Mouse (Mus musculus) lung, embryonic 14.5 days (tissue): ENCODE results near the gene Kcnq1. TPM values are rescaled to one million over a fixed set of nuclear protein-coding genes. Genes with fewer than 3 reads are reported as not detected.

ENCODE experiments used
- ATAC-seq: fragments of 200-750 bp; cut with Nextera tagmentation; 2 replicates; pipeline ENCODE4 v1.8.0; 2017; ENCODE audit warnings: mild to moderate bottlenecking, moderate TSS enrichment, moderate library complexity; ENCODE audit not compliant: insufficient read depth
- DNase-seq: peaks from one replicate; pipeline ENCODE4 v3.0.0-alpha.2; 2015
- H3K27ac ChIP-seq: fragments of 300-500 bp; sonication (generic); 2 replicates; pipeline ENCODE4 v1.5.1; 2014; ENCODE audit warnings: low read depth, mild to moderate bottlenecking, moderate library complexity
- H3K27me3 ChIP-seq: fragments of 300-500 bp; sonication (generic); 2 replicates; pipeline ENCODE4 v1.6.1; 2014; ENCODE audit warnings: low read length, control low read depth; ENCODE audit not compliant: insufficient read depth
- H3K36me3 ChIP-seq: fragments of 300-500 bp; sonication (generic); 2 replicates; pipeline ENCODE4 v1.6.1; 2014; ENCODE audit warnings: control low read depth; ENCODE audit not compliant: insufficient read depth
- H3K4me1 ChIP-seq: fragments of 300-500 bp; sonication (generic); 2 replicates; pipeline ENCODE4 v1.6.1; 2014; ENCODE audit warnings: antibody characterized with exemption, control low read depth; ENCODE audit not compliant: insufficient read depth
- H3K4me2 ChIP-seq: fragments of 300-500 bp; sonication (generic); 2 replicates; pipeline ENCODE4 v1.6.1; 2014; ENCODE audit warnings: mild to moderate bottlenecking
- H3K4me3 ChIP-seq: fragments of 300-500 bp; sonication (generic); 2 replicates; pipeline ENCODE4 v1.5.1; 2014; ENCODE audit warnings: low read depth, low read length
- H3K9ac ChIP-seq: fragments of 300-500 bp; sonication (generic); 2 replicates; pipeline ENCODE4 v1.6.1; 2014
- H3K9me3 ChIP-seq: fragments of 300-500 bp; sonication (generic); 2 replicates; pipeline ENCODE4 v1.6.1; 2016; ENCODE audit warnings: low read depth, low read length, control low read depth
- CTCF ChIP-seq: IDR thresholded peaks from 2 replicates; pipeline ENCODE4 v1.5.1; 2016; ENCODE audit warnings: antibody characterized with exemption, low read depth
- WGBS: fragments of 180-500 bp; shearing (Covaris S2); extraction: QIAGEN DNeasy Blood & Tissue Kit; methylation state at CpG from one replicate; pipeline ENCODE4 v1.1.7; 2014; 5-methylcytosine and 5-hydroxymethylcytosine counted together
- polyA plus RNA-seq: library from polyadenylated mRNA; unstranded; fragments of >200 nt; fragmentation: Nextera tagmentation; extraction: Ambion mirVana; gene quantifications from 2 replicates; pipeline ENCODE4 v1.2.1, GENCODE M21; 2014

Kcnq1 gene
- polyA plus RNA-seq, 1 experiment from 2014 or later, result 5.3 TPM

DNA sequence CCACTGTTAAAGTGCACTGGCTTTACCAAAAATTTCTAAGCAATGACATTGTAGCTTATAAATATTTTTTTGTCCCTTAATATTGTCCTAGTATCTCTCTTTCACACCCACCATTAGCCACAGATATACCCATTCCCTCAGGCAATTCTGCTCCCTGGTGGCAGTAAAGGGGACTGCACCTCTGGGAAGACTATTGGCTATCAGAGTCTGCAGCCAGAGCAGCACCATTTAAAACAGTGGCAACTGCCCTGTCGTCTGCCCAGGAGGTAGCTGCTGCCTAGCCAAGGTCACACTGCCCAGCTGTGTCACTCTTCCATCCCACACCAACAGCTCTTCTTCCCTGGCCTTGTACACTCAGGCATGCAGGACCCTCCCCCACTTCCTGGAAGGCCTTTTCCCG, 19.8 kb upstream of the Kcnq1 start:
- ATAC-seq, result peak; percentile 10; the same call in 1 of the 2 replicates
- Histone ChIP-seq H3K9ac (no peak overlapping the region), H3K4me2 (peak overlapping the region; percentile 40), H3K4me3 (peak overlapping the region; percentile 10; the same call in 1 of the 2 replicates), H3K36me3 (no peaks in the 10 kb centered on the region), H3K9me3 (no peaks in the 10 kb centered on the region), H3K27ac (peak overlapping the region; percentile 69; the same call in 1 of the 2 replicates), H3K4me1 (no peaks in the 10 kb centered on the region), H3K27me3 (no peaks in the 10 kb centered on the region)
- WGBS, result 44% methylated on average over 2 of the region's 2 CpGs
- peak; percentile 88 for DNase-seq
- peak; percentile 92 for TF ChIP-seq CTCF

DNA sequence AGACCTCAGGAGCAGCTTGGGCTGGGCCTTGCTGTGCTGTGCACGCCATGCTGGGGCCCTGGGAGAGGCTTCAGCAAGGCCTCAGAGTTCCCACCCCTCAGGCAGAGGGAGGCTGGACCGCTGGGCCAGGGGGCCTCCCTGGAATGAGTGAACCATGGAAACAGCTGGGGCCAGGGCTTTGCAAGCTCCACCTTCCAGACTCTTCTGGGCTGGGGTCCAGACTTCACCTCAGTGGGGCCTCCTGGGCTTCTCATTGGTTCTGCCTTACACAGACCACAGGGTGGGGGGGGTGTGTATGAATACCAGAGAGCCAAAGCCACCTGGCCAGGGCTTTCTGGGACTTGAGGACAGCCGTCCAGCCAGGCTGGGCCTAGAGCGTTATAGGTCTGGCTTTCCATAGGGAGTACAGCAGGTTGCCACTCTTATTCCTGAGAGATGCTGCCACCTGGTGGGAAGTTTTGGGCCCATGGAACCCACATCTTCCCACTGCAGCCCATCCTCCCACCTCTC, 19.0 kb upstream of the Kcnq1 start:
- Histone ChIP-seq H3K4me2 (peak overlapping the region; percentile 40), H3K36me3 (no peaks in the 10 kb centered on the region), H3K9me3 (no peaks in the 10 kb centered on the region), H3K4me3 (peak overlapping the region; percentile 10; the same call in 1 of the 2 replicates), H3K27ac (peak overlapping the region; percentile 69), H3K27me3 (no peaks in the 10 kb centered on the region), H3K4me1 (no peaks in the 10 kb centered on the region), H3K9ac (no peak overlapping the region)
- TF ChIP-seq CTCF, result peak; percentile 77
- ATAC-seq (peak; percentile 90), DNase-seq (peak; percentile 83)
- WGBS, result 30% methylated on average over 4 of the region's 4 CpGs

- DNase-seq (no peak), ATAC-seq (no peak)
- Histone ChIP-seq H3K9ac (no peak overlapping the region), H3K4me1 (no peaks in the 10 kb centered on the region), H3K9me3 (no peaks in the 10 kb centered on the region), H3K27me3 (no peaks in the 10 kb centered on the region), H3K4me2 (no peak overlapping the region), H3K4me3 (no peak overlapping the region), H3K27ac (no peak overlapping the region), H3K36me3 (no peaks in the 10 kb centered on the region)
- WGBS, result 60% methylated on average over 3 of the region's 3 CpGs
- no peak for TF ChIP-seq CTCF
Measured at GRCm38 (mm10) chr7:143093847-143094246, 12.3 kb upstream of the Kcnq1 start.

DNA sequence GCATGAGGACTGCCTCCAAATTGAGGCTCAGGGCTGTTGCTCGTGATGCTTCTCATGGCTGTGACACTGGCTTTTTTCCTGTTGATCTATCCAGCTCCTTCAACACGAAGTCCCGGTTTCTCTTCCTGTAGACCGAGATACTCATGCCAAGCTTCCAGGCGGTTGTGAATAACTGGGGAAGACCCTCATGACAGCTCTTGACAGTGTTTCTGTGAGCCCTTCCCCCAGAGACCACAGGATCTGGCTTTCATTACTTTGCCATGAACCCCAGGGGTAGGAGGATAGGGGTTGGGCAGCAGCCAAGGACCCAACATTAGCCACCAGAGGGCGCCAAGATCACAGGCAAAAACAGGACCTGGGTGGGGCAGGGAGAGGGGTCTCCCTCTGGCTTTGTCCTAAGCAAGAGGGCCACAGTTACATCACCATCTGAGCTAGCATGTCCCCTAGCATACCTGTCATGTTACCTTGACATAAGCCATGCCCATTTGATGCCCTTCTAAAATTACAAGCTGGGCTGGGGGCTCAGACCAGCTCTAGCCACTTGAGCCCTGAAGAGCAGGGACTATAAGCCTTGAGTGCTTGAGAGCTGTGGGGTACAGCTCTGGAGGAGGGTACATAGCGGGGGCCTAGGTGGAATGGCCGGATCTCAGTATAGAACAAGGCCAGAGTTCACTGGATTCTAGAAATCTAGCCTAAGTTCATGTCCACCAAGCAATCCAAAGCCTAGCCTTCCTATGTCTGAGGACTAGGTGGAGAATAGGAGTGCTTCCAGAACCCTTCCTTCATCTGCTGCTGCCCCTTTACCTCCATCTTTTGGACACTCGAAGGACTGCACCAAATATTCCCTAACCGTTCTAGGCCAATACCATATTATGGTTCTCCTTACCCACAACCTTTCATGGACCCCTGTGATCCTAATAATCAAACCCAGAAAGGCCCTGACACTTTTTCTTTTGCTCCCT, 11.3 kb upstream of the Kcnq1 start, which contains the start of gene Trpm5:
Gene Trpm5, minus strand, starts transcription at position 51 of the 962 bp plus-strand sequence.
- H3K4me2 ChIP-seq, result no peak within 1 kb of the TSS
- DNase-seq (peak; percentile 77), ATAC-seq (0 out of 2 replicates have a peak, but pooled peaks have one; percentile 26)
- H3K4me1 ChIP-seq, result no peaks in the 10 kb centered on the region
- H3K9ac ChIP-seq, result no peak within 1 kb of the TSS
- H3K27ac ChIP-seq, result no peak within 1 kb of the TSS
- H3K36me3 ChIP-seq, result no peaks in the 10 kb centered on the region
- peak; percentile 90 for TF ChIP-seq CTCF
- no peak within 1 kb of the TSS for H3K4me3 ChIP-seq
- H3K27me3 ChIP-seq, result no peaks in the 10 kb centered on the region
- 36% methylated on average over 10 of the region's 10 CpGs for WGBS
- H3K9me3 ChIP-seq, result no peaks in the 10 kb centered on the region

- WGBS, result 29% methylated on average over 1 of the region's 1 CpGs
- no peak overlapping the region for H3K9ac ChIP-seq
Measured at GRCm38 (mm10) chr7:143095554-143095907, 10.6 kb upstream of the Kcnq1 start.

GRCm38 (mm10) chr7:143100759-143101158, 5.4 kb upstream of the Kcnq1 start:
- TF ChIP-seq CTCF, result no peak
- WGBS, result 46% methylated on average over 4 of the region's 4 CpGs
- Histone ChIP-seq H3K4me3 (no peak overlapping the region), H3K9me3 (no peaks in the 10 kb centered on the region), H3K4me2 (no peak overlapping the region), H3K27me3 (peaks cover 5% of the 10 kb centered on the region), H3K36me3 (no peaks in the 10 kb centered on the region), H3K9ac (no peak overlapping the region), H3K27ac (no peak overlapping the region), H3K4me1 (no peaks in the 10 kb centered on the region; the same call in 1 of the 2 replicates)
- DNase-seq (peak; percentile 28), ATAC-seq (no peak)

More at GRCm38 (mm10) chr7:143095554-143095907, 10.6 kb upstream of the Kcnq1 start:
- H3K27me3 ChIP-seq, result no peaks in the 10 kb centered on the region
- no peaks in the 10 kb centered on the region for H3K4me1 ChIP-seq
- DNase-seq (no peak), ATAC-seq (no peak)
- no peak overlapping the region for H3K4me2 ChIP-seq
- no peak for TF ChIP-seq CTCF
- H3K27ac ChIP-seq, result no peak overlapping the region
- H3K9me3 ChIP-seq, result no peaks in the 10 kb centered on the region
- H3K4me3 ChIP-seq, result no peak overlapping the region
- no peaks in the 10 kb centered on the region for H3K36me3 ChIP-seq
